Mouse (Mus musculus): ENCODE results near the gene Hdac11. TPM values are rescaled to one million over a fixed set of nuclear protein-coding genes. Genes with fewer than 3 reads are reported as not detected.

Gene Hdac11
- polyA plus RNA-seq, 1 experiment from 2014 or later: 12.2 TPM

- no peak overlapping the region for H3K4me2 ChIP-seq (replicated peaks)
- H3K4me1 ChIP-seq: peaks cover 66% of the 10 kb centered on the region
These were observed 2.6 kb downstream of the Hdac11 start for GRCm38 (mm10) chr6:91159047-91159446.

GRCm38 (mm10) chr6:91160399-91160798 is 3.9 kb downstream of the Hdac11 start:
- Histone ChIP-seq H3K9ac (no peak overlapping the region), H3K4me1 (peaks cover 72% of the 10 kb centered on the region)
- ATAC-seq (ENCODE audit: insufficient number of reproducible peaks, low FRiP score, low TSS enrichment, low read depth): no peak

More at GRCm38 (mm10) chr6:91159047-91159446, 2.6 kb downstream of the Hdac11 start:
- WGBS: 79% methylated on average over 9 of the region's 9 CpGs
- Histone ChIP-seq H3K4me3 (replicated peaks) (no peak overlapping the region), H3K27me3 (no peaks in the 10 kb centered on the region), H3K36me3 (0 out of 2 replicates have a peak, but pooled peaks cover 4% of the 10 kb centered on the region), H3K9me3 (replicated peaks) (no peaks in the 10 kb centered on the region), H3K27ac (replicated peaks) (no peak overlapping the region; the same call in 1 of the 2 replicates), H3K9ac (no peak overlapping the region)
- ATAC-seq (ENCODE audit: insufficient number of reproducible peaks, low FRiP score, low TSS enrichment, low read depth): no peak

GRCm38 (mm10) chr6:91160976-91161375 is 4.5 kb downstream of the Hdac11 start:
- peak overlapping the region; percentile 66; the same call in 1 of the 2 replicates for H3K27ac ChIP-seq (replicated peaks)
- H3K4me2 ChIP-seq (replicated peaks): no peak overlapping the region
- H3K9ac ChIP-seq: no peak overlapping the region
- 0 out of 2 replicates have a peak, but pooled peaks cover 4% of the 10 kb centered on the region for H3K36me3 ChIP-seq
- no peaks in the 10 kb centered on the region for H3K27me3 ChIP-seq
- 81% methylated on average over 2 of the region's 2 CpGs for WGBS
- no peaks in the 10 kb centered on the region for H3K9me3 ChIP-seq (replicated peaks)
- no peak for ATAC-seq (ENCODE audit: insufficient number of reproducible peaks, low FRiP score, low TSS enrichment, low read depth)
- peaks cover 68% of the 10 kb centered on the region for H3K4me1 ChIP-seq
- no peak overlapping the region for H3K4me3 ChIP-seq (replicated peaks)

More at GRCm38 (mm10) chr6:91160399-91160798, 3.9 kb downstream of the Hdac11 start:
- Histone ChIP-seq H3K9me3 (replicated peaks) (no peaks in the 10 kb centered on the region), H3K36me3 (0 out of 2 replicates have a peak, but pooled peaks cover 4% of the 10 kb centered on the region), H3K27ac (replicated peaks) (peak overlapping the region; percentile 66), H3K27me3 (no peaks in the 10 kb centered on the region), H3K4me2 (replicated peaks) (no peak overlapping the region), H3K4me3 (replicated peaks) (no peak overlapping the region)
- WGBS: 39% methylated on average over 3 of the region's 3 CpGs

GRCm38 (mm10) chr6:91161506-91162235 is 5.2 kb downstream of the Hdac11 start:
- 61% methylated on average over 6 of the region's 6 CpGs for WGBS
- H3K27ac ChIP-seq (replicated peaks): no peak overlapping the region
- peaks cover 61% of the 10 kb centered on the region for H3K4me1 ChIP-seq
- H3K27me3 ChIP-seq: no peaks in the 10 kb centered on the region
- H3K36me3 ChIP-seq: peaks cover 7% of the 10 kb centered on the region; the same call in 1 of the 2 replicates
- no peak overlapping the region for H3K4me3 ChIP-seq (replicated peaks)
- no peak overlapping the region for H3K4me2 ChIP-seq (replicated peaks)
- no peak for ATAC-seq (ENCODE audit: insufficient number of reproducible peaks, low FRiP score, low TSS enrichment, low read depth)
- H3K9ac ChIP-seq: no peak overlapping the region
- H3K9me3 ChIP-seq (replicated peaks): no peaks in the 10 kb centered on the region

GRCm38 (mm10) chr6:91162314-91162713 is 5.8 kb downstream of the Hdac11 start:
- 63% methylated on average over 5 of the region's 5 CpGs for WGBS
- no peak overlapping the region for H3K4me3 ChIP-seq (replicated peaks)
- H3K9me3 ChIP-seq (replicated peaks): no peaks in the 10 kb centered on the region
- H3K27ac ChIP-seq (replicated peaks): no peak overlapping the region
- peaks cover 55% of the 10 kb centered on the region for H3K4me1 ChIP-seq
- no peak overlapping the region for H3K4me2 ChIP-seq (replicated peaks)
- H3K36me3 ChIP-seq: peaks cover 11% of the 10 kb centered on the region; the same call in 1 of the 2 replicates
- ATAC-seq (ENCODE audit: insufficient number of reproducible peaks, low FRiP score, low TSS enrichment, low read depth): no peak
- H3K27me3 ChIP-seq: no peaks in the 10 kb centered on the region
- no peak overlapping the region for H3K9ac ChIP-seq

GRCm38 (mm10) chr6:91163195-91163911 is 6.9 kb downstream of the Hdac11 start:
- Histone ChIP-seq H3K9ac (no peak overlapping the region), H3K27me3 (no peaks in the 10 kb centered on the region), H3K27ac (replicated peaks) (no peak overlapping the region), H3K4me3 (replicated peaks) (no peak overlapping the region), H3K4me2 (replicated peaks) (no peak overlapping the region), H3K4me1 (peaks cover 44% of the 10 kb centered on the region), H3K36me3 (peaks cover 11% of the 10 kb centered on the region; the same call in 1 of the 2 replicates), H3K9me3 (replicated peaks) (no peaks in the 10 kb centered on the region)
- WGBS: 85% methylated on average over 5 of the region's 5 CpGs
- no peak for ATAC-seq (ENCODE audit: insufficient number of reproducible peaks, low FRiP score, low TSS enrichment, low read depth)

- Histone ChIP-seq H3K36me3 (peaks cover 12% of the 10 kb centered on the region; the same call in 1 of the 2 replicates), H3K9me3 (replicated peaks) (no peaks in the 10 kb centered on the region), H3K27me3 (no peaks in the 10 kb centered on the region), H3K4me2 (replicated peaks) (no peak overlapping the region), H3K4me1 (peaks cover 35% of the 10 kb centered on the region), H3K4me3 (replicated peaks) (no peak overlapping the region), H3K27ac (replicated peaks) (no peak overlapping the region), H3K9ac (no peak overlapping the region)
- 64% methylated on average over 2 of the region's 2 CpGs for WGBS
- no peak for ATAC-seq (ENCODE audit: insufficient number of reproducible peaks, low FRiP score, low TSS enrichment, low read depth)
These were observed 8.1 kb downstream of the Hdac11 start for GRCm38 (mm10) chr6:91164584-91164983.

- Histone ChIP-seq H3K9ac (no peak overlapping the region), H3K4me1 (peaks cover 31% of the 10 kb centered on the region), H3K9me3 (replicated peaks) (no peaks in the 10 kb centered on the region), H3K27ac (replicated peaks) (no peak overlapping the region), H3K36me3 (peaks cover 12% of the 10 kb centered on the region; the same call in 1 of the 2 replicates), H3K27me3 (no peaks in the 10 kb centered on the region), H3K4me2 (replicated peaks) (no peak overlapping the region), H3K4me3 (replicated peaks) (no peak overlapping the region)
- no peak for ATAC-seq (ENCODE audit: insufficient number of reproducible peaks, low FRiP score, low TSS enrichment, low read depth)
- WGBS: 37% methylated on average over 3 of the region's 3 CpGs
These were observed 8.7 kb downstream of the Hdac11 start for GRCm38 (mm10) chr6:91165210-91165609.

GRCm38 (mm10) chr6:91167828-91168227 is 11.4 kb downstream of the Hdac11 start:
- no peak overlapping the region for H3K4me2 ChIP-seq (replicated peaks)
- WGBS: 55% methylated on average over 3 of the region's 3 CpGs
- no peak overlapping the region for H3K9ac ChIP-seq
- no peak for ATAC-seq (ENCODE audit: insufficient number of reproducible peaks, low FRiP score, low TSS enrichment, low read depth)
- H3K36me3 ChIP-seq: peaks cover 18% of the 10 kb centered on the region; the same call in 1 of the 2 replicates
- H3K4me1 ChIP-seq: peaks cover 10% of the 10 kb centered on the region
- H3K9me3 ChIP-seq (replicated peaks): no peaks in the 10 kb centered on the region
- no peak overlapping the region for H3K27ac ChIP-seq (replicated peaks)
- no peak overlapping the region for H3K4me3 ChIP-seq (replicated peaks)
- no peaks in the 10 kb centered on the region for H3K27me3 ChIP-seq

GRCm38 (mm10) chr6:91169129-91169528 is 12.7 kb downstream of the Hdac11 start:
- no peaks in the 10 kb centered on the region for H3K27me3 ChIP-seq
- H3K4me2 ChIP-seq (replicated peaks): no peak overlapping the region
- H3K9ac ChIP-seq: no peak overlapping the region
- H3K9me3 ChIP-seq (replicated peaks): no peaks in the 10 kb centered on the region
- no peak for ATAC-seq (ENCODE audit: insufficient number of reproducible peaks, low FRiP score, low TSS enrichment, low read depth)
- H3K36me3 ChIP-seq: peaks cover 22% of the 10 kb centered on the region; the same call in 1 of the 2 replicates
- H3K4me1 ChIP-seq: peaks cover 10% of the 10 kb centered on the region
- 85% methylated on average over 8 of the region's 8 CpGs for WGBS
- H3K27ac ChIP-seq (replicated peaks): no peak overlapping the region
- H3K4me3 ChIP-seq (replicated peaks): no peak overlapping the region

GRCm38 (mm10) chr6:91171396-91171895 is 15.0 kb downstream of the Hdac11 start:
- whole genome bisulfite sequencing: 67% methylated on average over 3 of the region's 3 CpGs
- ATAC-seq (ENCODE audit: insufficient number of reproducible peaks, low FRiP score, low TSS enrichment, low read depth): no peak
- H3K36me3 ChIP-seq: peaks cover 21% of the 10 kb centered on the region; the same call in 1 of the 2 replicates

More at GRCm38 (mm10) chr6:91171396-91171895, 15.0 kb downstream of the Hdac11 start:
- Histone ChIP-seq H3K4me2 (replicated peaks) (no peak overlapping the region), H3K9ac (no peak overlapping the region), H3K27ac (replicated peaks) (no peak overlapping the region), H3K4me3 (replicated peaks) (no peak overlapping the region), H3K4me1 (no peaks in the 10 kb centered on the region; the same call in 1 of the 2 replicates), H3K9me3 (replicated peaks) (no peaks in the 10 kb centered on the region), H3K27me3 (no peaks in the 10 kb centered on the region)

All from embryonic facial prominence, embryonic 15.5 days (tissue).